Mouse (Mus musculus) neural tube, embryonic 11.5 days (tissue): ENCODE data around the gene Klk1b1. TPM values are rescaled to one million over a fixed set of nuclear protein-coding genes. Genes with fewer than 3 reads are reported as not detected.

ENCODE experiments used
- ATAC-seq: fragments of 200-750 bp; cut with Nextera tagmentation; 2 replicates; pipeline ENCODE4 v1.8.0; 2017; ENCODE audit warnings: moderate number of reproducible peaks, mild to moderate bottlenecking, moderate TSS enrichment, moderate library complexity; ENCODE audit not compliant: insufficient read depth, low FRiP score, low TSS enrichment
- DNase-seq: peaks from one replicate; pipeline ENCODE4 v3.0.0-alpha.2; 2015; ENCODE audit warnings: low spot score
- H3K27ac ChIP-seq: fragments of 300-500 bp; sonication (generic); 2 replicates; pipeline ENCODE4 v1.5.1; 2014; ENCODE audit warnings: low read depth, mild to moderate bottlenecking, low read length
- H3K27me3 ChIP-seq: fragments of 300-500 bp; sonication (generic); 2 replicates; pipeline ENCODE4 v1.6.1; 2014; ENCODE audit warnings: mild to moderate bottlenecking, low read length, mixed read lengths; ENCODE audit not compliant: control insufficient read depth, insufficient read depth
- H3K36me3 ChIP-seq: fragments of 300-500 bp; sonication (generic); 2 replicates; pipeline ENCODE4 v1.6.1; 2014; ENCODE audit warnings: mild to moderate bottlenecking, low read length, moderate library complexity, mixed read lengths; ENCODE audit not compliant: control insufficient read depth, insufficient read depth
- H3K4me1 ChIP-seq: fragments of 300-500 bp; sonication (generic); 2 replicates; pipeline ENCODE4 v1.6.1; 2014; ENCODE audit warnings: low read length, mixed read lengths; ENCODE audit not compliant: control insufficient read depth, insufficient read depth
- H3K4me2 ChIP-seq: fragments of 300-500 bp; sonication (generic); 2 replicates; pipeline ENCODE4 v1.6.1; 2014; ENCODE audit warnings: low read depth, mild to moderate bottlenecking, moderate library complexity
- H3K4me3 ChIP-seq: fragments of 300-500 bp; sonication (generic); 2 replicates; pipeline ENCODE4 v1.5.1; 2014; ENCODE audit warnings: low read depth, low read length
- H3K9ac ChIP-seq: fragments of 300-500 bp; sonication (generic); 2 replicates; pipeline ENCODE4 v1.6.1; 2014; ENCODE audit warnings: mild to moderate bottlenecking, low read length
- H3K9me3 ChIP-seq: fragments of 300-500 bp; sonication (generic); 2 replicates; pipeline ENCODE4 v1.6.1; 2016; ENCODE audit warnings: low read length; ENCODE audit not compliant: control insufficient read depth
- WGBS: fragments of 180-500 bp; shearing (Covaris S2); extraction: QIAGEN DNeasy Blood & Tissue Kit; methylation state at CpG from one replicate; pipeline ENCODE4 v1.1.7; 2014; 5-methylcytosine and 5-hydroxymethylcytosine counted together
- polyA plus RNA-seq: library from polyadenylated mRNA; unstranded; fragments of >200 nt; fragmentation: Nextera tagmentation; extraction: Ambion mirVana; gene quantifications from 2 replicates; pipeline ENCODE4 v1.2.1, GENCODE M21; 2014

Klk1b1 gene
- not detected in 2 replicates for polyA plus RNA-seq

GRCm38 (mm10) chr7:43966451-43966850 lies at the start of gene Klk1b1:
Klk1b1 (plus strand) TSS chr7:43966751.
- Histone ChIP-seq H3K4me1 (no peaks in the 10 kb centered on the region), H3K27ac (no peak within 1 kb of the TSS), H3K36me3 (no peaks in the 10 kb centered on the region), H3K4me3 (no peak within 1 kb of the TSS), H3K9ac (no peak within 1 kb of the TSS), H3K27me3 (no peaks in the 10 kb centered on the region), H3K4me2 (no peak within 1 kb of the TSS), H3K9me3 (no peaks in the 10 kb centered on the region)
- ATAC-seq = no peak
- WGBS = 77% methylated on average over 3 of the region's 3 CpGs
- no peak for DNase-seq

GRCm38 (mm10) chr7:43918426-43918825 lies 48.1 kb upstream of the Klk1b1 start:
- Histone ChIP-seq H3K4me2 (no peak overlapping the region), H3K36me3 (no peaks in the 10 kb centered on the region), H3K27me3 (no peaks in the 10 kb centered on the region), H3K27ac (no peak overlapping the region), H3K4me1 (no peaks in the 10 kb centered on the region), H3K9ac (no peak overlapping the region), H3K9me3 (no peaks in the 10 kb centered on the region), H3K4me3 (no peak overlapping the region)
- ATAC-seq = no peak
- 86% methylated on average over 13 of the region's 13 CpGs for WGBS
- DNase-seq = no peak

DNA sequence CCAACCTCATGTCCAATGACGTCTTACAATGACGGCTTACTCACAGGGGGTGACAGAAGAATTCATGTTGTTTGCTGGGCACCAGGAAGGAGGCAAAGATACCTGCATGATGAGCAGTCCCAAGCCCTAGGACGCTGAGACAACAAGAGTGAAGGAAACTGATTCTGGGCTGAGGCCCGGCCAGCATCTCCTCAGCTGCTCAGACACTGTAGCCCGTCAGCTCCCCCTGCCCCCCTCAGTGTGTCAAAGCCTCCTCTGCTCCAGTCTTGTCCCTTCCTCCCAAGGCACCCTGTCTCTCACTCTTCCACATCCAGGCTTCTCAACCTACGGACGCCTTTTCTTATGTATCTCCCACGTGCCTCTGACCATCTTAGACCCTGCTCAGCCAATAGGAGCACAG lies 47.7 kb upstream of the Klk1b1 start:
- Histone ChIP-seq H3K27ac (no peak overlapping the region), H3K4me3 (no peak overlapping the region), H3K9ac (no peak overlapping the region), H3K27me3 (no peaks in the 10 kb centered on the region), H3K36me3 (no peaks in the 10 kb centered on the region), H3K4me1 (no peaks in the 10 kb centered on the region), H3K9me3 (no peaks in the 10 kb centered on the region), H3K4me2 (no peak overlapping the region)
- ATAC-seq = no peak
- WGBS = 67% methylated on average over 8 of the region's 8 CpGs
- no peak for DNase-seq

- Histone ChIP-seq H3K27me3 (no peaks in the 10 kb centered on the region), H3K4me3 (no peak overlapping the region), H3K9me3 (no peaks in the 10 kb centered on the region), H3K9ac (no peak overlapping the region), H3K4me2 (no peak overlapping the region), H3K4me1 (no peaks in the 10 kb centered on the region), H3K27ac (no peak overlapping the region), H3K36me3 (no peaks in the 10 kb centered on the region)
- DNase-seq (peak; percentile 79), ATAC-seq (peak; percentile 89)
- 37% methylated on average over 14 of the region's 14 CpGs for WGBS
Observed at GRCm38 (mm10) chr7:43919559-43920451, 46.7 kb upstream of the Klk1b1 start.

DNA sequence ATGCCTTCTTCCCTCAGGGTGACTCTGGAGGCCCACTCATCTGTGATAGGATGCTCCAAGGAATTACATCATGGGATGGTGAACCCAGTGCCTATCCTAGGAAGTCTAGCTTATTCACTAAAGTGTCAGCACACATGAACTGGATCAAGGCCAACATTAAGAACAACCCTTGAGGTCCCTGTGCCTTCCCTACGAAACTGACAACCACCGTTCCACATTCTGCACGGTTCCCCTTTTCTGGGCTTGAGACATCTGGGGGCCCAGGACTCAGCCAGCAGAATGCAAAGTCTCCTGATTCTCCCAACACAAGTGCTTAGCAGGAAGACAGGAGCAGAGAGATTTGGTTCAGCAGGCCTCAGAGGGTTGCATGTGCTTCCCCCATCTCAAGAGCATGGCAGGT lies 46.0 kb upstream of the Klk1b1 start:
- Histone ChIP-seq H3K27ac (no peak overlapping the region), H3K9me3 (no peaks in the 10 kb centered on the region), H3K4me2 (no peak overlapping the region), H3K4me1 (no peaks in the 10 kb centered on the region), H3K27me3 (no peaks in the 10 kb centered on the region), H3K9ac (no peak overlapping the region), H3K4me3 (no peak overlapping the region), H3K36me3 (no peaks in the 10 kb centered on the region)
- 94% methylated on average over 3 of the region's 3 CpGs for WGBS
- ATAC-seq = no peak
- no peak for DNase-seq

GRCm38 (mm10) chr7:43921087-43921486 lies 45.5 kb upstream of the Klk1b1 start:
- H3K4me3 ChIP-seq = no peak overlapping the region
- no peak overlapping the region for H3K9ac ChIP-seq
- no peaks in the 10 kb centered on the region for H3K36me3 ChIP-seq
- no peak overlapping the region for H3K4me2 ChIP-seq
- H3K27ac ChIP-seq = no peak overlapping the region
- no peaks in the 10 kb centered on the region for H3K9me3 ChIP-seq
- H3K27me3 ChIP-seq = no peaks in the 10 kb centered on the region
- ATAC-seq (no peak), DNase-seq (no peak)
- H3K4me1 ChIP-seq = no peaks in the 10 kb centered on the region
- 88% methylated on average over 6 of the region's 6 CpGs for WGBS

DNA sequence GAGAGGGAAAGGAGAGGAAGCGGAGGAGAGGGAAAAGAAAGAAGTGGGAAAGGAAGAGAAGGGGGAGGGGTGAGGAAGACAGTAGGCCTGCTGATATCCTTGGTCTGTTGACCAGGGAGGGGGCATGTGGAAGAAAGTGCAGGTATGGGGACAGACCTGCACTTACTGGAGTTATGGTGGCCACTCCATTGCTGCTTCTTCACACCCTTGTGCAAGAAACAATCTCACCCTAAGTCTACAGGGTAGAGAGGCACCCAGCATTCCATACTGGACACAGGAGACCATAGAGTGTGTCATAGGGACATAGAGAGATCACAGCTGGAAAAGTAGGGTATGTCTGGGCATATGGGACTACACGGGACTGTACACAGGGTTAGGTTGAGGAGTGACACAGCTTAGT lies 44.6 kb upstream of the Klk1b1 start:
- Histone ChIP-seq H3K27ac (no peak overlapping the region), H3K9ac (no peak overlapping the region), H3K27me3 (no peaks in the 10 kb centered on the region), H3K9me3 (no peaks in the 10 kb centered on the region), H3K4me3 (no peak overlapping the region), H3K36me3 (no peaks in the 10 kb centered on the region), H3K4me2 (no peak overlapping the region), H3K4me1 (no peaks in the 10 kb centered on the region)
- 87% methylated on average over 2 of the region's 2 CpGs for WGBS
- DNase-seq (no peak), ATAC-seq (no peak)

DNA sequence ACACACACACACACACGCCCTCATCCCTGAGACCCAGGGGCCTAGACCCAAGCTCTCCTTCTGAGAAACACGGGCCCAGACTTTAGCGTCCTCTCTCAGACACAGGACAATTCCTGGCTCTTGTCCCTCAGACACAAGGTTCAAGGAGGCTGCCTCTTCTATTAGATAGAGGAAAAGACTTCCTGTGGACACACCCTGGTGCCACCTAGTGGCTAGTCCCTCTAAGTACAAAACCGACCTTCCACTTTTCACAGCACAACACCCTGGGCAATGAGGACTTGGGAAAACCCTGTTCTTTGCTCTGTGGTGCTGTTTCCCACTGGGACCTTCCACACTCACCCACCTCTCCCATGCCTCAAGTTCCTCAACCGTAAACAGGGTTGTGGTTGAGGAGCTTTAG lies 40.6 kb upstream of the Klk1b1 start:
- Histone ChIP-seq H3K27me3 (no peaks in the 10 kb centered on the region), H3K36me3 (no peaks in the 10 kb centered on the region), H3K4me1 (no peaks in the 10 kb centered on the region), H3K27ac (no peak overlapping the region), H3K4me3 (no peak overlapping the region), H3K9me3 (no peaks in the 10 kb centered on the region; the same call in 1 of the 2 replicates), H3K9ac (no peak overlapping the region), H3K4me2 (no peak overlapping the region)
- WGBS = 69% methylated on average over 5 of the region's 5 CpGs
- ATAC-seq (no peak), DNase-seq (peak; percentile 24)

DNA sequence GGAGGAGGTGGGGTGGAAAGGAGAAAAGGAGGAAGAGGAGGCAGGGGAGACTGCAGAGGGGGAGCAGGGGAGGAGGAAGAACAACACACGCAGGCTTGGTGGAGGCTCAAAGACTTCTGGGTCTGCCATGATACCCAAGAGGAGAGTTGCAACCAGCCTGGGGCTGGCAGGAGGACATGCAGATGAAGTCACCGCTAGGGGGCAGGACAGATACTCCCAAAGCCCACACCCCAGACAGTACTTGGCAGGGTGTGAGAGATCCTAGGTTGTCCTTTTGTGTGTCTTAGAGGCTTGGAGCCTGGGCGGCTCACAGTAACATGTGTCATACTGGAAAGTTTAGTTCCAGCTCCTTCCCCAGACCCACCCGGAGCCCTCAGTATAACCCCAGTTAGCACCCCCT lies 38.0 kb upstream of the Klk1b1 start:
- no peaks in the 10 kb centered on the region for H3K27me3 ChIP-seq
- H3K4me1 ChIP-seq = no peaks in the 10 kb centered on the region
- no peaks in the 10 kb centered on the region for H3K36me3 ChIP-seq
- no peaks in the 10 kb centered on the region; the same call in 1 of the 2 replicates for H3K9me3 ChIP-seq
- H3K4me2 ChIP-seq = no peak overlapping the region
- no peak overlapping the region for H3K9ac ChIP-seq
- 40% methylated on average over 4 of the region's 4 CpGs for WGBS
- H3K4me3 ChIP-seq = no peak overlapping the region
- ATAC-seq (no peak), DNase-seq (peak; percentile 28)
- H3K27ac ChIP-seq = no peak overlapping the region
